Mouse (Mus musculus): ENCODE data around the gene Lrrc3b.

- TF ChIP-seq POLR2A (IDR thresholded peaks at IDR 0.05; ENCODE audit: borderline replicate concordance, insufficient read depth, low read length), result no peak
- no peak for TF ChIP-seq CTCF (IDR thresholded peaks at IDR 0.05; ENCODE audit: borderline replicate concordance, insufficient read depth, low read depth, low read length)
These were observed 119.3 kb downstream of the Lrrc3b start for GRCm38 (mm10) chr14:15319399-15319915.
